Mouse (Mus musculus): ENCODE measurements around the gene Leng9. TPM values are rescaled to one million over a fixed set of nuclear protein-coding genes. Genes with fewer than 3 reads are reported as not detected.

Gene Leng9
- total and polyA plus RNA-seq, 2 experiments, result 2.0 to 4.7 TPM

GRCm38 (mm10) chr7:4136771-4137531 lies 13.2 kb downstream of the Leng9 start, which contains the start of gene Leng8:
TSS of gene Leng8 (plus strand) at chr7:4137039.
- under 1% methylated on average over 77 of the region's 78 CpGs for WGBS
- Histone ChIP-seq H3K27me3 (ENCODE audit: control insufficient read depth, insufficient read depth, low read length) (no peaks in the 10 kb centered on the region), H3K4me1 (ENCODE audit: control insufficient read depth, insufficient read depth, low read length) (peaks cover 9% of the 10 kb centered on the region), H3K27ac (replicated peaks; ENCODE audit: insufficient read depth, low read depth, low read length) (peak within 1 kb of the TSS; percentile 96), H3K79me2 (ENCODE audit: control insufficient read depth, insufficient read depth, low read length) (peaks cover 16% of the 10 kb centered on the region; the same call in 1 of the 2 replicates), H3K36me3 (ENCODE audit: control insufficient read depth, insufficient read depth, low read length) (peaks cover 29% of the 10 kb centered on the region), H3K4me3 (ENCODE audit: insufficient read depth, low read depth, low read length) (peak within 1 kb of the TSS; percentile 82), H3K9ac (ENCODE audit: low read depth, low read length) (peak within 1 kb of the TSS; percentile 93)
- peak; percentile 94 for DNase-seq (ENCODE audit: extremely low read depth, low read depth, low spot score)
- TF ChIP-seq CTCF (IDR thresholded peaks at IDR 0.05; ENCODE audit: low read depth, low read length), result no peak
- peak; percentile 84 for TF ChIP-seq POLR2A (IDR thresholded peaks at IDR 0.05; ENCODE audit: extremely low read depth, insufficient read depth, low read length)

GRCm38 (mm10) chr7:4136404-4136770 lies 13.8 kb downstream of the Leng9 start:
- Histone ChIP-seq H3K4me1 (ENCODE audit: control insufficient read depth, insufficient read depth, low read length) (peaks cover 9% of the 10 kb centered on the region), H3K4me3 (ENCODE audit: insufficient read depth, low read depth, low read length) (peak overlapping the region; percentile 54), H3K27me3 (ENCODE audit: control insufficient read depth, insufficient read depth, low read length) (no peaks in the 10 kb centered on the region), H3K36me3 (ENCODE audit: control insufficient read depth, insufficient read depth, low read length) (peaks cover 23% of the 10 kb centered on the region), H3K27ac (replicated peaks; ENCODE audit: insufficient read depth, low read depth, low read length) (peak overlapping the region; percentile 48), H3K9ac (ENCODE audit: low read depth, low read length) (peak overlapping the region; percentile 71), H3K79me2 (ENCODE audit: control insufficient read depth, insufficient read depth, low read length) (peaks cover 15% of the 10 kb centered on the region; the same call in 1 of the 2 replicates)
- no peak for DNase-seq (ENCODE audit: extremely low read depth, low read depth, low spot score)
- TF ChIP-seq CTCF (IDR thresholded peaks at IDR 0.05; ENCODE audit: low read depth, low read length) (no peak), POLR2A (IDR thresholded peaks at IDR 0.05; ENCODE audit: extremely low read depth, insufficient read depth, low read length) (no peak)
- whole genome bisulfite sequencing, result under 1% methylated on average over 16 of the region's 16 CpGs

- Histone ChIP-seq H3K4me3 (ENCODE audit: insufficient read depth, low read depth, low read length) (no peak overlapping the region), H3K36me3 (ENCODE audit: control insufficient read depth, insufficient read depth, low read length) (peaks cover 12% of the 10 kb centered on the region), H3K27ac (replicated peaks; ENCODE audit: insufficient read depth, low read depth, low read length) (no peak overlapping the region), H3K4me1 (ENCODE audit: control insufficient read depth, insufficient read depth, low read length) (peaks cover 9% of the 10 kb centered on the region), H3K27me3 (ENCODE audit: control insufficient read depth, insufficient read depth, low read length) (no peaks in the 10 kb centered on the region), H3K79me2 (ENCODE audit: control insufficient read depth, insufficient read depth, low read length) (peaks cover 15% of the 10 kb centered on the region; the same call in 1 of the 2 replicates), H3K9ac (ENCODE audit: low read depth, low read length) (no peak overlapping the region)
- TF ChIP-seq POLR2A (IDR thresholded peaks at IDR 0.05; ENCODE audit: extremely low read depth, insufficient read depth, low read length) (no peak), CTCF (IDR thresholded peaks at IDR 0.05; ENCODE audit: low read depth, low read length) (no peak)
- WGBS, result 83% methylated on average over 5 of the region's 5 CpGs
- no peak for DNase-seq (ENCODE audit: extremely low read depth, low read depth, low spot score)
Measured at GRCm38 (mm10) chr7:4134911-4135310, 15.3 kb downstream of the Leng9 start.

GRCm38 (mm10) chr7:4132998-4133397 lies 17.2 kb downstream of the Leng9 start:
- no peak for DNase-seq (ENCODE audit: extremely low read depth, low read depth, low spot score)
- 83% methylated on average over 7 of the region's 7 CpGs for WGBS
- peaks cover 6% of the 10 kb centered on the region for H3K4me1 ChIP-seq (ENCODE audit: control insufficient read depth, insufficient read depth, low read length)
- peaks cover 8% of the 10 kb centered on the region; the same call in 1 of the 2 replicates for H3K79me2 ChIP-seq (ENCODE audit: control insufficient read depth, insufficient read depth, low read length)
- no peak overlapping the region for H3K4me3 ChIP-seq (ENCODE audit: insufficient read depth, low read depth, low read length)
- H3K36me3 ChIP-seq (ENCODE audit: control insufficient read depth, insufficient read depth, low read length), result no peaks in the 10 kb centered on the region
- H3K9ac ChIP-seq (ENCODE audit: low read depth, low read length), result no peak overlapping the region
- H3K27ac ChIP-seq (replicated peaks; ENCODE audit: insufficient read depth, low read depth, low read length), result no peak overlapping the region
- no peaks in the 10 kb centered on the region for H3K27me3 ChIP-seq (ENCODE audit: control insufficient read depth, insufficient read depth, low read length)
- TF ChIP-seq POLR2A (IDR thresholded peaks at IDR 0.05; ENCODE audit: extremely low read depth, insufficient read depth, low read length), result no peak
- no peak for TF ChIP-seq CTCF (IDR thresholded peaks at IDR 0.05; ENCODE audit: low read depth, low read length)

- Histone ChIP-seq H3K79me2 (ENCODE audit: control insufficient read depth, insufficient read depth, low read length) (peaks cover 3% of the 10 kb centered on the region; the same call in 1 of the 2 replicates), H3K27ac (replicated peaks; ENCODE audit: insufficient read depth, low read depth, low read length) (no peak overlapping the region), H3K9ac (ENCODE audit: low read depth, low read length) (no peak overlapping the region), H3K36me3 (ENCODE audit: control insufficient read depth, insufficient read depth, low read length) (no peaks in the 10 kb centered on the region), H3K4me3 (ENCODE audit: insufficient read depth, low read depth, low read length) (no peak overlapping the region), H3K4me1 (ENCODE audit: control insufficient read depth, insufficient read depth, low read length) (peaks cover 4% of the 10 kb centered on the region), H3K27me3 (ENCODE audit: control insufficient read depth, insufficient read depth, low read length) (no peaks in the 10 kb centered on the region)
- TF ChIP-seq CTCF (IDR thresholded peaks at IDR 0.05; ENCODE audit: low read depth, low read length) (no peak), POLR2A (IDR thresholded peaks at IDR 0.05; ENCODE audit: extremely low read depth, insufficient read depth, low read length) (no peak)
- 85% methylated on average over 3 of the region's 3 CpGs for WGBS
- no peak for DNase-seq (ENCODE audit: extremely low read depth, low read depth, low spot score)
Measured at GRCm38 (mm10) chr7:4132581-4132980, 17.6 kb downstream of the Leng9 start.

GRCm38 (mm10) chr7:4131964-4132363 lies 18.2 kb downstream of the Leng9 start:
- no peaks in the 10 kb centered on the region for H3K27me3 ChIP-seq (ENCODE audit: control insufficient read depth, insufficient read depth, low read length)
- no peaks in the 10 kb centered on the region for H3K79me2 ChIP-seq (ENCODE audit: control insufficient read depth, insufficient read depth, low read length)
- no peak overlapping the region for H3K9ac ChIP-seq (ENCODE audit: low read depth, low read length)
- no peak overlapping the region for H3K4me3 ChIP-seq (ENCODE audit: insufficient read depth, low read depth, low read length)
- DNase-seq (ENCODE audit: extremely low read depth, low read depth, low spot score), result no peak
- no peaks in the 10 kb centered on the region for H3K36me3 ChIP-seq (ENCODE audit: control insufficient read depth, insufficient read depth, low read length)
- H3K4me1 ChIP-seq (ENCODE audit: control insufficient read depth, insufficient read depth, low read length), result peaks cover 4% of the 10 kb centered on the region
- TF ChIP-seq POLR2A (IDR thresholded peaks at IDR 0.05; ENCODE audit: extremely low read depth, insufficient read depth, low read length) (no peak), CTCF (IDR thresholded peaks at IDR 0.05; ENCODE audit: low read depth, low read length) (no peak)
- WGBS, result 87% methylated on average over 8 of the region's 8 CpGs
- H3K27ac ChIP-seq (replicated peaks; ENCODE audit: insufficient read depth, low read depth, low read length), result no peak overlapping the region

Measured in liver, adult 2 months (tissue).